Mouse (Mus musculus): ENCODE data around the gene Guk1.
"Not testable (repeated sequence)": the region's sequence is repeated elsewhere in the genome, so short reads cannot be mapped to it uniquely, and the experiment has no call there.

DNA sequence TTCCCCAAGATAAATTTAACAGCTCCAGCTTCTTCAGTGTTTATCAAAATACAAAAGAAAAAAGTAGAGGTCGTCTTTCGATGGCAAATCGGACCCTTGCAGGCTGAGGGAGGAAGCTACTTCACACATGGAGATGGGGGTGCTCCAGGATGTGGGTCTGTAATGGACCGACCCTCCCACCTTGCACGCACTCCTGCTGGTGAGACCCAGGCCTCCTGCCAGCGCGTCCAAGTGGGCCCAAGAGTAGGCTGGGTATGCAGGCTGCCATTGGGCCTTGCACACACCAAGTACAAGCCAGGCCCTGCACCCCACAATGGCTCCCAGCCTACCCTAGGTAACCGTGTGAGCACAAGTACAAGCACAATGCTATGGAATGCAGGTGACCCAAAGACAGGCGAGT is 19.5 kb upstream of the Guk1 start:
- not testable (repeated sequence) for TF ChIP-seq POLR2A (IDR thresholded peaks at IDR 0.05; ENCODE audit: insufficient read depth, low read depth, low read length); CTCF (IDR thresholded peaks at IDR 0.05); EP300 (IDR thresholded peaks at IDR 0.05; ENCODE audit: insufficient read depth, low read depth, low read length)

All from heart, adult 2 months (tissue).